Comparison of ENCODE assay signal across 8 mouse cellular contexts in the genomic region with DNA sequence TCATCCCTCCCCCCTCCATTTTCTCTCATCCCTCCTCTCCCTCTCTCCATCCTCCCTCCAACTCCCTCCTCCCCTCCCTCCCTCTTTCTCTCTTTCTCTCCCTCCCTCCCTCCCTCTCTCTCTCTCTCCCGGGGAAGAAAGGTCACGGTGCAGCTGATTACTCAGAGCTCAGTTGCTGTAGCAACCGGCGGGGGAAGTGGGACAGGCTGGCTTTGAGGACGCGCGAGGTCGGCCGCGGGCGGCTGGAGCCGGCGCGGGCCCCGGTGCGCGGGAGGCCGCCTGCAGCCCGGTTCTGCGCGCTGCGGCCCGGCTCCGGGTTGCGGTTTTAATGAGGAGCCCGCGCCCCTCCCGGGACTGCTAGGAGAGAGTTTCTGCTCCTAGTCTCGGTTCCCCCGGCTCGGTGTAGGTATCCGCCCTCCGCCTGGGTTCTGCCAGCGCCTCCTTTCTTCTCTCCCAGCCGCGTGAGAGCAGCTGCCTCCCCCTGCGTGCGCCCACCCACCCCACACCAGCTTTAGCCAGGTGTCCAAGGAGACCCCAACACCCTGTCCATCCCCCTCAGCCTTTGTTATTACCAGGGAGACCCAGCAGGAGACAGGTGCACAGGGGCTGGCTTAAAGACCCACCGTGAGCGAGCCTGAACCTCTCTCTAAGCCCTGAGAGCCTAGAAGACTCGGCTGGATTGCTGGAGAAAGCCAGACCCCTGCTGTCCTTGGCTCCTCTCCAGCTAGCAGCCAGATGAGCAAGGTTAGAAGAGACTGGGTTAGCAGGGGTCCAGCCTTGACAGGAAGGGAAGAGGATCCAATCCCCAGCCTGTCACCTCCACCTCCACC.
DNase-seq lines count a peak whose midpoint lies in the region; ATAC-seq and TF ChIP-seq lines count a peak whose summit lies in the region.

No protein-coding gene starts in this region.

- no peaks in the 10 kb centered on the region for H3K9me3 ChIP-seq in hindbrain, postnatal 0 days (ENCODE audit: low read length)

- intact Hi-C loops in gastrocnemius, adult 2 months (cut with DNase I) = no loop called here
- intact Hi-C loops in left cerebral cortex, postnatal 25 days (cut with DNase I) = loop anchor here (1.0 to 5.0 kb wide), 5 partner anchors 15 to 221 kb away; a partner anchor contains a TSS

- H3K9ac ChIP-seq in hindbrain, postnatal 0 days (replicated peaks; ENCODE audit: low read length) = peak overlapping the region; percentile 64

- POLR2A ChIA-PET in Patski (lab: Charles Lee) = interaction anchor here (0.5 to 2.1 kb wide), 11 partner anchors 11 to 220 kb away, joined by 3 to 11 read pairs (median 4); a partner anchor contains a TSS

- peak overlapping the region; percentile 77 for H3K4me3 ChIP-seq in gastrocnemius, adult 2 months
- H3K4me3 ChIP-seq in hindbrain, postnatal 0 days (ENCODE audit: low read length) = peak overlapping the region; percentile 30

- ATAC-seq in Patski = peak; percentile 73
- peak; percentile 92 for ATAC-seq in hindbrain, postnatal 0 days

- in situ Hi-C loops in Patski (cut with MboI; ENCODE audit: low pct_unique_long_range_greater_than_20kb) = no loop called here

- H3K27me3 ChIP-seq in Patski = no peaks in the 10 kb centered on the region
- H3K27me3 ChIP-seq in hindbrain, postnatal 0 days (ENCODE audit: insufficient read depth, low read length) = no peaks in the 10 kb centered on the region

- H3K4me1 ChIP-seq in hindbrain, postnatal 0 days (ENCODE audit: insufficient read depth, low read length) = peaks cover 34% of the 10 kb centered on the region

- no peaks in the 10 kb centered on the region for H3K36me3 ChIP-seq in hindbrain, postnatal 0 days (ENCODE audit: insufficient read depth, low read length)

- no peak for TF ChIP-seq CTCF in Patski (IDR thresholded peaks at IDR 0.05)
- no peak for TF ChIP-seq CTCF in gastrocnemius, adult 2 months (IDR thresholded peaks at IDR 0.05)
- 0 out of 2 replicates have a peak, but pooled peaks have one; percentile 4 for TF ChIP-seq CTCF in hindbrain, postnatal 0 days (IDR thresholded peaks at IDR 0.05; ENCODE audit: low read depth)

- H3K4me2 ChIP-seq in hindbrain, postnatal 0 days (ENCODE audit: low read depth, low read length) = peak overlapping the region; percentile 53

- H3K27ac ChIP-seq in gastrocnemius, adult 2 months = peak overlapping the region; percentile 94
- peak overlapping the region; percentile 95 for H3K27ac ChIP-seq in hindbrain, postnatal 0 days

- DNase-seq in Patski (ENCODE audit: low read depth, low spot score) = no peak
- DNase-seq in cerebellum, postnatal 10 days = peak; percentile 88 to 90
- DNase-seq in gastrocnemius, adult 2 months = peak; percentile 88
- DNase-seq in hindbrain, postnatal 0 days (ENCODE audit: low spot score) = peak; percentile 95
- peak; percentile 88 to 93 for DNase-seq in left cerebral cortex, postnatal 25 days (ENCODE audit: low spot score in 2 of 2)
- DNase-seq in mesoderm, embryonic 11.5 days (ENCODE audit: low read depth, low spot score) = peak; percentile 95
- DNase-seq in right cerebral cortex, postnatal 14 days = peak; percentile 79
- peak; percentile 82 to 83 for DNase-seq in urinary bladder, postnatal 4 days (ENCODE audit: low spot score in 2 of 2)

- under 1% methylated on average over 37 of the region's 41 CpGs for WGBS in hindbrain, postnatal 0 days

- CTCF ChIA-PET in Patski (lab: Charles Lee) = interaction anchor here (0.9 kb wide), 1 partner anchor 252 kb away, joined by 3 read pairs; no protein-coding TSS in a partner anchor
